26 mouse cellular contexts compared by ENCODE assay signal in genomic region chr4:138786141-138786540, GRCm38 (mm10). TPM values are rescaled to one million over a fixed set of nuclear protein-coding genes. Genes with fewer than 3 reads are reported as not detected.
DNase-seq lines count a peak whose midpoint lies in the region; ATAC-seq and TF ChIP-seq lines count a peak whose summit lies in the region.
"Had no signal": no experiment of that assay in that cellular context is flagged by ENCODE, and none has a peak within 500 bp of the region (broad histone marks: within the 10 kb centered on the region; RNA-seq: fewer than 3 reads in every experiment).

No protein-coding gene starts in this region.

- no peak for TF ChIP-seq EP300 in stomach, postnatal 0 days (optimal IDR thresholded peaks at IDR 0.05)

- no peaks in the 10 kb centered on the region for H3K9me3 ChIP-seq in limb, embryonic 14.5 days (ENCODE audit: control insufficient read depth, low read length)
- H3K9me3 ChIP-seq in limb, embryonic 10.5 days (replicated peaks), result no peaks in the 10 kb centered on the region
- no peaks in the 10 kb centered on the region for H3K9me3 ChIP-seq in stomach, postnatal 0 days (ENCODE audit: control insufficient read depth, low read length)
- H3K9me3 ChIP-seq: embryonic facial prominence, embryonic 13.5 days; forebrain, embryonic 15.5 days; hindbrain, embryonic 13.5 days; neural tube, embryonic 15.5 days had no signal

- no peak overlapping the region for H3K27ac ChIP-seq in limb, embryonic 14.5 days (replicated peaks; ENCODE audit: low read depth, low read length)
- no peak overlapping the region for H3K27ac ChIP-seq in limb, embryonic 10.5 days
- H3K27ac ChIP-seq in stomach, postnatal 0 days (replicated peaks), result no peak overlapping the region
- H3K27ac ChIP-seq: embryonic facial prominence, embryonic 13.5 days; forebrain, embryonic 15.5 days; heart, adult 2 months; hindbrain, embryonic 13.5 days; neural tube, embryonic 15.5 days had no signal

- H3K4me3 ChIP-seq in limb, embryonic 14.5 days (replicated peaks; ENCODE audit: low read length), result no peak overlapping the region
- no peak overlapping the region for H3K4me3 ChIP-seq in limb, embryonic 10.5 days
- H3K4me3 ChIP-seq in stomach, postnatal 0 days (ENCODE audit: low read depth, low read length), result no peak overlapping the region
- H3K4me3 ChIP-seq: embryonic facial prominence, embryonic 13.5 days; forebrain, embryonic 15.5 days; heart, adult 2 months; hindbrain, embryonic 13.5 days; neural tube, embryonic 15.5 days had no signal

- DNase-seq in heart, adult 9 months (ENCODE audit: low spot score in 2 of 2), result peak; percentile 16 to 24
- DNase-seq in heart, postnatal 25 days (ENCODE audit: low spot score), result no peak
- DNase-seq in limb, embryonic 14.5 days (ENCODE audit: low spot score), result peak; percentile 17
- DNase-seq in limb, embryonic 10.5 days (ENCODE audit: low spot score), result no peak
- DNase-seq in kidney, postnatal 14 days, result peak; percentile 64
- no peak for DNase-seq in stomach, postnatal 0 days (ENCODE audit: low spot score)
- DNase-seq: adrenal gland, postnatal 10 days; cerebellum, adult 11 months; cerebellum, postnatal 10 days; layer of hippocampus, postnatal 36 days; lung, adult 18-20 months; lung, postnatal 36 days; thymus, postnatal 14 days had no signal

- ATAC-seq in limb, embryonic 14.5 days (ENCODE audit: low FRiP score, low read depth), result no peak
- no peak for ATAC-seq in stomach, postnatal 0 days (ENCODE audit: low FRiP score, low TSS enrichment)
- ATAC-seq in erythroblast, adult 5-6 weeks (replicated peaks; ENCODE audit: low FRiP score, poor library complexity, severe bottlenecking), result no peak
- ATAC-seq: activated CD4-positive, CD25-positive, alpha-beta regulatory T cell, adult 4 months; CD4-positive, CD25-positive, alpha-beta regulatory T cell, adult 4 months; forebrain, embryonic 15.5 days; midbrain, embryonic 16.5 days had no signal

- no peak overlapping the region for H3K9ac ChIP-seq in limb, embryonic 14.5 days (ENCODE audit: low read depth, low read length, severe bottlenecking)
- 0 out of 2 replicates have a peak overlapping the region, but pooled peaks have one; percentile 13 for H3K9ac ChIP-seq in stomach, postnatal 0 days (ENCODE audit: low read length)
- H3K9ac ChIP-seq: embryonic facial prominence, embryonic 13.5 days; forebrain, embryonic 15.5 days; hindbrain, embryonic 13.5 days; neural tube, embryonic 15.5 days had no signal

- no peaks in the 10 kb centered on the region for H3K27me3 ChIP-seq in limb, embryonic 14.5 days (ENCODE audit: control insufficient read depth, insufficient read depth, low read length)
- no peaks in the 10 kb centered on the region for H3K27me3 ChIP-seq in limb, embryonic 10.5 days (ENCODE audit: low read depth, poor library complexity, severe bottlenecking)
- no peaks in the 10 kb centered on the region for H3K27me3 ChIP-seq in stomach, postnatal 0 days (ENCODE audit: control insufficient read depth, insufficient read depth, low read length)
- H3K27me3 ChIP-seq: embryonic facial prominence, embryonic 13.5 days; forebrain, embryonic 15.5 days; hindbrain, embryonic 13.5 days; neural tube, embryonic 15.5 days had no signal

- no peak overlapping the region for H3K4me2 ChIP-seq in limb, embryonic 14.5 days (replicated peaks; ENCODE audit: low read depth, low read length, severe bottlenecking)
- no peak overlapping the region for H3K4me2 ChIP-seq in stomach, postnatal 0 days (replicated peaks; ENCODE audit: low read depth)
- H3K4me2 ChIP-seq: embryonic facial prominence, embryonic 13.5 days; forebrain, embryonic 15.5 days; hindbrain, embryonic 13.5 days; liver, embryonic 11.5 days; neural tube, embryonic 15.5 days had no signal

- 41% methylated on average over 4 of the region's 4 CpGs for WGBS in limb, embryonic 14.5 days
- 76% methylated on average over 4 of the region's 4 CpGs for WGBS in limb, embryonic 10.5 days
- 38% methylated on average over 4 of the region's 4 CpGs for WGBS in stomach, postnatal 0 days

- no peak for TF ChIP-seq POLR2A in limb, embryonic 14.5 days (IDR thresholded peaks at IDR 0.05; ENCODE audit: borderline replicate concordance, extremely low read depth, insufficient read depth, insufficient read length)

- no peaks in the 10 kb centered on the region for H3K36me3 ChIP-seq in limb, embryonic 14.5 days (ENCODE audit: control insufficient read depth, insufficient read depth, low read length)
- H3K36me3 ChIP-seq in limb, embryonic 10.5 days, result no peaks in the 10 kb centered on the region
- H3K36me3 ChIP-seq in stomach, postnatal 0 days (ENCODE audit: control insufficient read depth, insufficient read depth, low read length), result no peaks in the 10 kb centered on the region
- H3K36me3 ChIP-seq: embryonic facial prominence, embryonic 13.5 days; forebrain, embryonic 15.5 days; G1E; hindbrain, embryonic 13.5 days; neural tube, embryonic 15.5 days had no signal

- TF ChIP-seq CTCF in stomach, postnatal 0 days (IDR thresholded peaks at IDR 0.05; ENCODE audit: low read depth), result no peak

- H3K4me1 ChIP-seq in limb, embryonic 14.5 days (ENCODE audit: control insufficient read depth, insufficient read depth, low read length), result no peaks in the 10 kb centered on the region
- no peaks in the 10 kb centered on the region for H3K4me1 ChIP-seq in limb, embryonic 10.5 days
- no peaks in the 10 kb centered on the region for H3K4me1 ChIP-seq in stomach, postnatal 0 days (replicated peaks; ENCODE audit: control insufficient read depth, insufficient read depth)
- H3K4me1 ChIP-seq: embryonic facial prominence, embryonic 13.5 days; forebrain, embryonic 15.5 days; hindbrain, embryonic 13.5 days; neural tube, embryonic 15.5 days had no signal

- intact Hi-C loops in heart, postnatal 25 days (cut with DNase I), result no loop called here

RNA-seq across cellular contexts. Expression of gene Pla2g2d, which starts 10.6 kb away (rescaled TPM):
- total RNA-seq in heart, postnatal 25 days (2021), result under 1 TPM in 1 of 2 experiments, not detected in 1; 0.23 TPM
- 0.06 and 0.15 TPM in 2 replicates for polyA plus RNA-seq in limb, embryonic 14.5 days (2012; rRNA removed)
- polyA plus RNA-seq in limb, embryonic 14.5 days (2014; fragmentation: Nextera tagmentation; extraction: Ambion mirVana), result 0.10 and 0.55 TPM in 2 replicates
- not detected in 2 replicates for polyA plus RNA-seq in limb, embryonic 10.5 days (2016; fragmentation: Nextera tagmentation; extraction: Ambion mirVana)
- 0.21 and 0.27 TPM in 2 replicates for polyA plus RNA-seq in stomach, postnatal 0 days (2015; fragmentation: Nextera tagmentation; extraction: Ambion mirVana)
- 0.84 TPM in 1 of 2 replicates, not detected in the other for total RNA-seq in erythroblast, adult 5-6 weeks (2015; ENCODE audit: low replicate concordance)
- 0.26 TPM in 1 of 2 replicates, not detected in the other for total RNA-seq in erythroblast, adult 5-6 weeks (2017; ENCODE audit: low replicate concordance)
- total RNA-seq: G1E had no signal
- polyA plus RNA-seq: forebrain, embryonic 15.5 days; G1E; liver, embryonic 11.5 days had no signal

RNA-seq across cellular contexts. Expression of gene Pla2g2f, which starts 28.7 kb away (rescaled TPM):
- total RNA-seq in heart, postnatal 25 days (2021), result under 1 TPM; 0.13 to 0.22 TPM
- polyA plus RNA-seq in limb, embryonic 14.5 days (2012; rRNA removed), result 9.7 and 11.9 TPM in 2 replicates
- polyA plus RNA-seq in limb, embryonic 14.5 days (2014; fragmentation: Nextera tagmentation; extraction: Ambion mirVana), result 9.6 and 15.7 TPM in 2 replicates
- 0.09 TPM in 1 of 2 replicates, not detected in the other for polyA plus RNA-seq in limb, embryonic 10.5 days (2016; fragmentation: Nextera tagmentation; extraction: Ambion mirVana)
- polyA plus RNA-seq in stomach, postnatal 0 days (2015; fragmentation: Nextera tagmentation; extraction: Ambion mirVana), result 8.2 and 8.7 TPM in 2 replicates
- not detected in 2 replicates for total RNA-seq in erythroblast, adult 5-6 weeks (2015; ENCODE audit: low replicate concordance)
- total RNA-seq in erythroblast, adult 5-6 weeks (2017; ENCODE audit: low replicate concordance), result not detected in 2 replicates
- total RNA-seq: left cerebral cortex, postnatal 25 days had no signal
- polyA plus RNA-seq: activated CD4-positive, CD25-positive, alpha-beta regulatory T cell, adult 4 months; CD4-positive, CD25-positive, alpha-beta regulatory T cell, adult 4 months; forebrain, embryonic 15.5 days; G1E; liver, embryonic 11.5 days; midbrain, embryonic 16.5 days; neural tube, embryonic 15.5 days; testis, adult 2 months had no signal

RNA-seq across cellular contexts. Expression of gene Ubxn10, which starts 49.2 kb away (rescaled TPM):
- total RNA-seq in heart, postnatal 25 days (2021), result 1 to 10 TPM; 1.2 to 1.8 TPM
- 0.88 and 1.1 TPM in 2 replicates for polyA plus RNA-seq in limb, embryonic 14.5 days (2012; rRNA removed)
- 0.73 and 1.0 TPM in 2 replicates for polyA plus RNA-seq in limb, embryonic 14.5 days (2014; fragmentation: Nextera tagmentation; extraction: Ambion mirVana)
- polyA plus RNA-seq in limb, embryonic 10.5 days (2016; fragmentation: Nextera tagmentation; extraction: Ambion mirVana), result 1.2 and 1.3 TPM in 2 replicates
- polyA plus RNA-seq in stomach, postnatal 0 days (2015; fragmentation: Nextera tagmentation; extraction: Ambion mirVana), result 0.64 and 0.81 TPM in 2 replicates
- total RNA-seq in erythroblast, adult 5-6 weeks (2015; ENCODE audit: low replicate concordance), result not detected in 2 replicates
- total RNA-seq in erythroblast, adult 5-6 weeks (2017; ENCODE audit: low replicate concordance), result not detected in 2 replicates
- polyA plus RNA-seq: activated CD4-positive, CD25-positive, alpha-beta regulatory T cell, adult 4 months; CD4-positive, CD25-positive, alpha-beta regulatory T cell, adult 4 months; G1E had no signal

Comparison
In these comparisons a context has a peak if more than half of its experiments do, and no peak if none do; other contexts are left out.
1. DNase-seq: peak in heart, adult 9 months (2 of 2), limb, embryonic 14.5 days (single experiment) and kidney, postnatal 14 days (single experiment); none in heart, postnatal 25 days (single experiment), limb, embryonic 10.5 days (single experiment) and stomach, postnatal 0 days (single experiment).